Mouse (Mus musculus): ENCODE results near the gene Olfr522. TPM values are rescaled to one million over a fixed set of nuclear protein-coding genes. Genes with fewer than 3 reads are reported as not detected.

Gene Olfr522
- polyA plus RNA-seq, 1 experiment from 2014 or later, result not detected

- Histone ChIP-seq H3K9ac (ENCODE audit: low read length) (0 out of 2 replicates have a peak within 1 kb of the TSS, but pooled peaks have one; percentile 3), H3K4me1 (replicated peaks; ENCODE audit: control insufficient read depth, insufficient read depth) (no peaks in the 10 kb centered on the region), H3K27ac (replicated peaks) (no peak within 1 kb of the TSS), H3K4me2 (replicated peaks; ENCODE audit: low read depth) (peak within 1 kb of the TSS; percentile 46), H3K4me3 (ENCODE audit: low read depth, low read length) (peak within 1 kb of the TSS; percentile 23), H3K9me3 (ENCODE audit: control insufficient read depth, low read length) (no peaks in the 10 kb centered on the region), H3K27me3 (ENCODE audit: control insufficient read depth, insufficient read depth, low read length) (no peaks in the 10 kb centered on the region; the same call in 1 of the 2 replicates), H3K36me3 (ENCODE audit: control insufficient read depth, insufficient read depth, low read length) (no peaks in the 10 kb centered on the region)
- TF ChIP-seq EP300 (optimal IDR thresholded peaks at IDR 0.05), result no peak
- no peak for TF ChIP-seq CTCF (IDR thresholded peaks at IDR 0.05; ENCODE audit: low read depth)
- ATAC-seq (ENCODE audit: low FRiP score, low TSS enrichment) (peak; percentile 13; the same call in 1 of the 2 replicates), DNase-seq (ENCODE audit: low spot score) (no peak)
- 6% methylated on average over 28 of the region's 28 CpGs for WGBS
Measured at GRCm38 (mm10) chr7:140154218-140154927, 10.2 kb downstream of the Olfr522 start, which contains the start of gene Sprn. Sprn (minus strand) TSS chr7:140154877.

- Histone ChIP-seq H3K27ac (replicated peaks) (no peak overlapping the region), H3K4me1 (replicated peaks; ENCODE audit: control insufficient read depth, insufficient read depth) (no peaks in the 10 kb centered on the region), H3K4me3 (ENCODE audit: low read depth, low read length) (peak overlapping the region; percentile 23; the same call in 1 of the 2 replicates), H3K27me3 (ENCODE audit: control insufficient read depth, insufficient read depth, low read length) (no peaks in the 10 kb centered on the region; the same call in 1 of the 2 replicates), H3K9me3 (ENCODE audit: control insufficient read depth, low read length) (no peaks in the 10 kb centered on the region), H3K4me2 (replicated peaks; ENCODE audit: low read depth) (peak overlapping the region; percentile 46), H3K9ac (ENCODE audit: low read length) (no peak overlapping the region), H3K36me3 (ENCODE audit: control insufficient read depth, insufficient read depth, low read length) (no peaks in the 10 kb centered on the region)
- no peak for ATAC-seq (ENCODE audit: low FRiP score, low TSS enrichment)
- WGBS, result 32% methylated on average over 4 of the region's 4 CpGs
- DNase-seq (ENCODE audit: low spot score), result no peak
- no peak for TF ChIP-seq EP300 (optimal IDR thresholded peaks at IDR 0.05)
- no peak for TF ChIP-seq CTCF (IDR thresholded peaks at IDR 0.05; ENCODE audit: low read depth)
Measured at GRCm38 (mm10) chr7:140153829-140154217, 10.7 kb downstream of the Olfr522 start.

GRCm38 (mm10) chr7:140153383-140153782 is 11.2 kb downstream of the Olfr522 start:
- H3K4me3 ChIP-seq (ENCODE audit: low read depth, low read length), result peak overlapping the region; percentile 17; the same call in 1 of the 2 replicates
- H3K36me3 ChIP-seq (ENCODE audit: control insufficient read depth, insufficient read depth, low read length), result no peaks in the 10 kb centered on the region
- WGBS, result 3% methylated on average over 28 of the region's 28 CpGs
- no peaks in the 10 kb centered on the region; the same call in 1 of the 2 replicates for H3K27me3 ChIP-seq (ENCODE audit: control insufficient read depth, insufficient read depth, low read length)
- ATAC-seq (ENCODE audit: low FRiP score, low TSS enrichment), result peak; percentile 56
- peak; percentile 19 for DNase-seq (ENCODE audit: low spot score)
- H3K4me2 ChIP-seq (replicated peaks; ENCODE audit: low read depth), result peak overlapping the region; percentile 40
- H3K4me1 ChIP-seq (replicated peaks; ENCODE audit: control insufficient read depth, insufficient read depth), result no peaks in the 10 kb centered on the region
- H3K9ac ChIP-seq (ENCODE audit: low read length), result peak overlapping the region; percentile 39; the same call in 1 of the 2 replicates
- no peak for TF ChIP-seq CTCF (IDR thresholded peaks at IDR 0.05; ENCODE audit: low read depth)
- TF ChIP-seq EP300 (optimal IDR thresholded peaks at IDR 0.05), result no peak
- no peaks in the 10 kb centered on the region for H3K9me3 ChIP-seq (ENCODE audit: control insufficient read depth, low read length)
- no peak overlapping the region for H3K27ac ChIP-seq (replicated peaks)

GRCm38 (mm10) chr7:140144550-140144949 is 20.0 kb downstream of the Olfr522 start:
- Histone ChIP-seq H3K27ac (replicated peaks) (no peak overlapping the region), H3K9me3 (ENCODE audit: control insufficient read depth, low read length) (no peaks in the 10 kb centered on the region), H3K27me3 (ENCODE audit: control insufficient read depth, insufficient read depth, low read length) (no peaks in the 10 kb centered on the region), H3K36me3 (ENCODE audit: control insufficient read depth, insufficient read depth, low read length) (no peaks in the 10 kb centered on the region), H3K4me1 (replicated peaks; ENCODE audit: control insufficient read depth, insufficient read depth) (no peaks in the 10 kb centered on the region), H3K4me2 (replicated peaks; ENCODE audit: low read depth) (no peak overlapping the region), H3K9ac (ENCODE audit: low read length) (no peak overlapping the region), H3K4me3 (ENCODE audit: low read depth, low read length) (no peak overlapping the region)
- TF ChIP-seq EP300 (optimal IDR thresholded peaks at IDR 0.05) (no peak), CTCF (IDR thresholded peaks at IDR 0.05; ENCODE audit: low read depth) (no peak)
- ATAC-seq (ENCODE audit: low FRiP score, low TSS enrichment), result no peak
- 84% methylated on average over 4 of the region's 4 CpGs for WGBS
- DNase-seq (ENCODE audit: low spot score), result no peak

- WGBS, result 3% methylated on average over 14 of the region's 14 CpGs
- no peak for TF ChIP-seq EP300 (optimal IDR thresholded peaks at IDR 0.05)
- TF ChIP-seq CTCF (IDR thresholded peaks at IDR 0.05; ENCODE audit: low read depth), result peak; percentile 86
- Histone ChIP-seq H3K4me1 (replicated peaks; ENCODE audit: control insufficient read depth, insufficient read depth) (no peaks in the 10 kb centered on the region), H3K4me2 (replicated peaks; ENCODE audit: low read depth) (no peak overlapping the region), H3K4me3 (ENCODE audit: low read depth, low read length) (no peak overlapping the region), H3K9ac (ENCODE audit: low read length) (no peak overlapping the region), H3K27me3 (ENCODE audit: control insufficient read depth, insufficient read depth, low read length) (no peaks in the 10 kb centered on the region), H3K36me3 (ENCODE audit: control insufficient read depth, insufficient read depth, low read length) (no peaks in the 10 kb centered on the region), H3K27ac (replicated peaks) (no peak overlapping the region), H3K9me3 (ENCODE audit: control insufficient read depth, low read length) (no peaks in the 10 kb centered on the region)
- peak; percentile 76 for DNase-seq (ENCODE audit: low spot score)
- no peak for ATAC-seq (ENCODE audit: low FRiP score, low TSS enrichment)
Measured at GRCm38 (mm10) chr7:140141350-140141749, 23.2 kb downstream of the Olfr522 start.

- peak overlapping the region; percentile 74 for H3K4me3 ChIP-seq (ENCODE audit: low read depth, low read length)
- no peak for DNase-seq (ENCODE audit: low spot score)
- no peaks in the 10 kb centered on the region for H3K4me1 ChIP-seq (replicated peaks; ENCODE audit: control insufficient read depth, insufficient read depth)
- no peaks in the 10 kb centered on the region for H3K27me3 ChIP-seq (ENCODE audit: control insufficient read depth, insufficient read depth, low read length)
- H3K9me3 ChIP-seq (ENCODE audit: control insufficient read depth, low read length), result no peaks in the 10 kb centered on the region
- H3K4me2 ChIP-seq (replicated peaks; ENCODE audit: low read depth), result peak overlapping the region; percentile 88
- peak overlapping the region; percentile 88 for H3K9ac ChIP-seq (ENCODE audit: low read length)
- no peaks in the 10 kb centered on the region for H3K36me3 ChIP-seq (ENCODE audit: control insufficient read depth, insufficient read depth, low read length)
- no peak for ATAC-seq (ENCODE audit: low FRiP score, low TSS enrichment)
- peak overlapping the region; percentile 88 for H3K27ac ChIP-seq (replicated peaks)
- 0% methylated on average over 8 of the region's 8 CpGs for WGBS
- TF ChIP-seq CTCF (IDR thresholded peaks at IDR 0.05; ENCODE audit: low read depth) (no peak), EP300 (optimal IDR thresholded peaks at IDR 0.05) (no peak)
Measured at GRCm38 (mm10) chr7:140138021-140138310, 26.6 kb downstream of the Olfr522 start.
